Comparison of ENCODE assay signal across 9 mouse cellular contexts in genomic region chr12:102283483-102284266, GRCm38 (mm10). TPM values are rescaled to one million over a fixed set of nuclear protein-coding genes. Genes with fewer than 3 reads are reported as not detected.
DNase-seq lines count a peak whose midpoint lies in the region; ATAC-seq and TF ChIP-seq lines count a peak whose summit lies in the region.
"Had no signal": no experiment of that assay in that cellular context is flagged by ENCODE, and none has a peak within 500 bp of the region (broad histone marks: within the 10 kb centered on the region; RNA-seq: fewer than 3 reads in every experiment).

No protein-coding gene starts in this region.

- intact Hi-C loops in left cerebral cortex, adult 2 months (cut with DNase I), result no loop called here

- peaks cover 1% of the 10 kb centered on the region; the same call in 1 of the 2 replicates for H3K9me3 ChIP-seq in heart, embryonic 13.5 days
- peaks cover 2% of the 10 kb centered on the region; the same call in 1 of the 2 replicates for H3K9me3 ChIP-seq in kidney, embryonic 16.5 days (ENCODE audit: low read length)

- no peaks in the 10 kb centered on the region for H3K27me3 ChIP-seq in heart, embryonic 13.5 days (replicated peaks)
- no peaks in the 10 kb centered on the region for H3K27me3 ChIP-seq in kidney, embryonic 16.5 days (ENCODE audit: insufficient read depth, low read length)
- H3K27me3 ChIP-seq: Patski had no signal

- 0 out of 2 replicates have a peak, but pooled peaks have one; percentile 37 for ATAC-seq in heart, embryonic 13.5 days (ENCODE audit: extremely low read depth, insufficient number of reproducible peaks, low FRiP score, low TSS enrichment)
- peak; percentile 76 for ATAC-seq in kidney, embryonic 16.5 days (ENCODE audit: low FRiP score, low TSS enrichment)
- no peak for ATAC-seq in frontal cortex, adult (ENCODE audit: low TSS enrichment)

- DNase-seq in left cerebral cortex, adult 2 months (ENCODE audit: extremely low spot score in 1 of 2, low spot score in 2 of 2), result no peak
- no peak for DNase-seq in left cerebral cortex, adult 18-20 months (ENCODE audit: low spot score in 2 of 2)
- peak; percentile 40 for DNase-seq in embryo, embryonic 9.5 days (ENCODE audit: extremely low spot score)
- DNase-seq in lung, postnatal 36 days, result peak; percentile 89
- peak; percentile 52 for DNase-seq in thymus, postnatal 25 days

- WGBS in heart, embryonic 13.5 days, result 2% methylated on average over 23 of the region's 24 CpGs
- WGBS in kidney, embryonic 16.5 days, result 7% methylated on average over 20 of the region's 24 CpGs

- H3K4me2 ChIP-seq in heart, embryonic 13.5 days, result peak overlapping the region; percentile 90
- H3K4me2 ChIP-seq in kidney, embryonic 16.5 days (replicated peaks; ENCODE audit: low read depth, low read length), result peak overlapping the region; percentile 91

- peak overlapping the region; percentile 56 for H3K4me3 ChIP-seq in left cerebral cortex, adult 2 months
- peak overlapping the region; percentile 74 for H3K4me3 ChIP-seq in heart, embryonic 13.5 days
- H3K4me3 ChIP-seq in kidney, embryonic 16.5 days (ENCODE audit: low read length), result peak overlapping the region; percentile 62

- peak overlapping the region; percentile 89 for H3K9ac ChIP-seq in heart, embryonic 13.5 days
- peak overlapping the region; percentile 84 for H3K9ac ChIP-seq in kidney, embryonic 16.5 days (replicated peaks; ENCODE audit: low read length)

- no peaks in the 10 kb centered on the region for H3K36me3 ChIP-seq in heart, embryonic 13.5 days
- H3K36me3 ChIP-seq in kidney, embryonic 16.5 days (ENCODE audit: insufficient read depth, low read length), result no peaks in the 10 kb centered on the region

- peak overlapping the region; percentile 75 for H3K27ac ChIP-seq in left cerebral cortex, adult 2 months
- H3K27ac ChIP-seq in heart, embryonic 13.5 days (replicated peaks), result peak overlapping the region; percentile 86
- peak overlapping the region; percentile 78; the same call in 1 of the 2 replicates for H3K27ac ChIP-seq in kidney, embryonic 16.5 days (ENCODE audit: low read length)

- TF ChIP-seq CTCF in left cerebral cortex, adult 2 months (IDR thresholded peaks at IDR 0.05), result no peak

- H3K4me1 ChIP-seq in heart, embryonic 13.5 days, result peaks cover 59% of the 10 kb centered on the region
- H3K4me1 ChIP-seq in kidney, embryonic 16.5 days (ENCODE audit: insufficient read depth, low read length), result peaks cover 52% of the 10 kb centered on the region

RNA-seq across cellular contexts. Expression of gene Rin3, which starts 0.8 kb away (rescaled TPM):
- total RNA-seq in left cerebral cortex, adult 2 months (2021), result 1 to 10 TPM; 3.8 to 5.9 TPM
- total RNA-seq in left cerebral cortex, adult 18-20 months (2021), result 1 to 10 TPM; 3.5 to 4.2 TPM
- 8.0 and 10.2 TPM in 2 replicates for polyA plus RNA-seq in heart, embryonic 13.5 days (2015; fragmentation: Nextera tagmentation; extraction: Ambion mirVana)
- 8.7 and 9.1 TPM in 2 replicates for polyA plus RNA-seq in kidney, embryonic 16.5 days (2015; fragmentation: Nextera tagmentation; extraction: Ambion mirVana)

Comparison
In these comparisons a context has a peak if more than half of its experiments do, and no peak if none do; other contexts are left out.
1. DNase-seq: peak in embryo, embryonic 9.5 days (single experiment), lung, postnatal 36 days (single experiment) and thymus, postnatal 25 days (single experiment); none in left cerebral cortex, adult 2 months (0 of 2) and left cerebral cortex, adult 18-20 months (0 of 2).
2. Peak in every context shown above with its lines, with median percentiles within 50 percentile points of each other: H3K27ac ChIP-seq and H3K4me3 ChIP-seq.